Mouse (Mus musculus): ENCODE measurements around the gene Slc22a6.

The Slc22a6 gene

DNA sequence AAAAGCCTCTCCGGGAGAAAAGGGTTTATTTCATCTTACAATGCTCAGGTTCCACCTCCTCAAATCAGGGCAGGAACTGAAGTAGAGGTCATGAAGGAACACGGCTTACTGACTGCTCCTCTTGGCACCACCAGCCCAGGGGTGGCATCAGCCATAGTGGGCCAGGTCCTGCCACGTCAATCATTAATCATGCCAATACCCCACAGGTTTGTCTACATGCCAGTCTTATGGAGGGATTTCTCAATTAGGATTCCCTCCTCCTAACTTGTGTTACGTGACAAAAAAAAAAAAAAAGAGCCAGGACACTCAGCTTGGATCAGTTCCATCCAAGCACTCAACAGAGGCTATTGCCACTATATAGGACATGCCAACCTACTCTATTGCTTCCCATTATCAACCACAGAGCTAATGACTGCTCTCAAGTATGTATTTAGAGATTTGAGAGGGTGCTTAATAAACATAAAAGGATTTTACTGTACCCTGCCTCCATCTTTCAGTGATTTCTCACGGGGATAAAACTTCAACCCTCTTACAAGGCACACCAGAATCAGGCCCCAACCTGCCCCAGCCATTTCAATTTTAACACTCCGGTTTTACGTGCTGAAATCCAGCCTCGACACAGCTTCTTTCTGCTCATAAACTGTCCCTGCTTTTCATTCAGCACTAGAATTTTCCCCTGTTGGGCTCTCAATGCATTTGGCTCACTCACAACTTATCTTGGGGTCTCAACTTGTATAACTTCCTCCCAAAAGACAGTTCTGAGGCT lies 6.3 kb upstream of the Slc22a6 start:
- DNase-seq (ENCODE audit: low spot score in 2 of 2): no peak

DNA sequence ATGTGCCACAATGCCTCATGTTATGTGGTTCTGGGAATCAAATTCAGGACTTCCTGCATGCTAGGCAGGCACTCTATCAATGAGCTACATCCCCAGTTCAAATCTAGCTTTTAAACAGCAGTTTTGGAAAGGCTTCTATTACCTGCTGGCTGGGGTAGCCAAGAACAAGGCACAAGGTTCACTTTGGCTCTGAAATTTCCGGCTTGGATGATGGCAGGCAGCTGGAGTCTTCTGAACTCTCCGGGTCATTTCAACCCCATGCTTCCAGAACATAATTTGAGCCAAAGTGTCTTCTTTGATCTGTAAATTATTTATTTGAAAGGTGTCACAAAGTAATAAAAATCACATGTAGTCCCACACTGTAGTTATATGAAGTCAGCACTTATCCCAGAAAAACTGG lies 4.7 kb upstream of the Slc22a6 start:
- DNase-seq (ENCODE audit: low spot score in 2 of 2): no peak

DNA sequence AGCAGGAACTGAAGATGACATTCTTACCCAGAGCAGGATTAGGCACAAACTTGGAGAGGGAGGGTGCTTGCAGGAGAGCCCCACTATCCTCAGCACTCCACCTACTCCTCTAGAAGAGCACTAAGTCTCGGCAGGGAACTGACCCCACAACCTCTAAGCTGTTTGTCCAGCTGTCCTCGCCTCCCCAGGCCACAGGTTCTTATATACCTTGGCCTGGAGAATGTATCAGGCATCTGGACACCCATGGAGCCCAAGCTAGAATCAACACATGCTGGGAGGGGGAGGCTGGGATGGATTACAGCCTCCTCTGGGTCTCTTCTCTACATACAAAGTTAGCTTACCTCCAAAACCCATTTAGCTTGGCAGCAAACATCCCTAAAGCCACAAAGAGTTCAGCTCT lies 3.5 kb upstream of the Slc22a6 start:
- DNase-seq (ENCODE audit: low spot score in 2 of 2): no peak

DNA sequence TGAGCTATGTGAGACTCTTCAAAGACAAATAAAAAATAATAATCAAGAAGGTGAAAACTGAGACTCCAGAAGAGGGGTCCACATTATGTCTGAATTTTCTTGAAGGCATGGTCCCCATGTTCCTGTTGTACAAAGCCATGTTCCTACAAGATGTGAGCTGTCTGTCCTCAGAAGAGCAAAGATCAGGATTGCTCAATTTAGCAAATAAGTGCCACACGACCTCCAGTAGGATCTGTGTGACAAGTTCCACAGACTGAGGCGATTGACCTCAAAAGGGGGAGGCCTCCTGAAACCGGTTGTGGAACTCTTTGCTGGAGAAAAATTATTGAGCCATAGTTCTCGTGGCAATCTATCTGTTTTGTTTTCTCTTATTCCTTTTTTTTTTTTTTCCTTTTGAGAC lies 1.5 kb upstream of the Slc22a6 start:
- no peak for DNase-seq (ENCODE audit: low spot score in 2 of 2)

DNA sequence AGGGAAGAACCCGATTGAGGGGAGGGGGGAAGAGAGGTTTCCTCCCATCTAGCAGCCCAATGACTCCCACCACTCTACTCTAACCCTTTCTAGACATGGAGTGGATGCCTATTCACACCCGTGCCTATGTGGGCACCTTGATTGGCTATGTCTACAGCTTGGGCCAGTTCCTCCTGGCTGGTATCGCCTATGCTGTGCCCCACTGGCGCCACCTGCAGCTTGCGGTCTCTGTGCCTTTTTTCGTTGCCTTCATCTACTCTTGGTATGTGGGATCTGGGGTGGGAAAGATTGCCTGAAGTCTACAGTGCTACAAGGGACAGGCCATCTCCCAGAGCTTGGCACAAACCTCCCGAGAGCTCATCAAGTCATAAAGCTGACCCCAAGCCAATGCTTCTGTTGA lies 3.3 kb downstream of the Slc22a6 start:
- DNase-seq (ENCODE audit: low spot score in 2 of 2): peak in 1 of 2 experiments; percentile 24

DNA sequence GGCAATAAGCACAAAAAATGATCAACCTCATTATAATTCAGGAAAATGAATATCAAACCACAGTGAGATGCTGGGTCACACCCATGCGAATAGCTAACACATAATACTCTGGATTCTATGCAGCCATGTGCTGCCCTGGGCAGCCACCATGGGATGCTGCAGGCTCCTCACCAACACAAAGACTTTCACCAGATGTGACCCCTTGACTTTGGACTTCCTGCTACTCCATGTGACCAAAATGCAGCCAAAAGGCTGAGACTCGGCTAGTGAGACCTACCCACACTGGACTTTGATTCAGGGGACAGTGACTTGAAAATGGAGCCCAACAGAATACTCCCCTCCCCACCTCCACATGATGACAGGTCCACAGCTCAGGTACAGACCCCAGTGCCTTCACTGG lies 12.4 kb downstream of the Slc22a6 start:
- DNase-seq (ENCODE audit: low spot score in 2 of 2): no peak

DNA sequence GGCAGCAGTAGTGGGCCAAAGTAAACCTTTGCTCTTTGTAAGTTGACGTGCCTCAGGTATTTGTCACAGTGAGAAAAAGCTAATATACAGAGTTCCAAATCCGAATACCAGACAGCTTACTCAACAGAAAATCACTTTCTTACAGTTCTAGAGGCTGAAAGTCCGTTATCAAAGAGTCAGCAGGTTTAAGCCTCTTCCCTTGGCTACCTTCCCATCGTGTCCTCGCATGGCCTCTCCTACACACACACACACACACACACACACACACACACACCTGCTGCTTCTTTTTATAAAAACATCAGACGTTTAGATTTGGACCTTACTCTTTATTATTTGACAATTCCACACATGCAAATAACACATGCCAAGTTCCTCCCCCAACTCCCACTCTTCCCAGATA lies 13.0 kb downstream of the Slc22a6 start:
- DNase-seq (ENCODE audit: low spot score in 2 of 2): no peak

DNA sequence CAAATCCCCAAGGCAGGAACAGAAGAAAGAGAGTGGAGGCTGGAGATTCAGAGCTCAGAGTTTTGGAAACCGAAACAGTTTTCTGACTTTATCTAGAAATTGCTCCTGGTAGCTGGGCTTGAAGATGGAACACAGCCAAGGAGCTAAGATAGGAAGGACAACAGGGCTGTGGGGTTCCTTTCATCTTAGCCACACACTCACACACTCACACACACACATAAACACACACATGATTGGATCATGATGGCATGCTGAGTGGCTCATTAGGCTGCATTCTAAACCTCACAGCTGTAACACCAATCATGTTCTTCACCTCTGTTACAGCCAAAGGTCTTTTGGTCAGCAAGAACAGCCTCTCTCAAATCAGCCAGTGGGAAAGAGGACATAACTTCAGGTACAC lies 14.2 kb downstream of the Slc22a6 start:
- DNase-seq (ENCODE audit: low spot score in 2 of 2): no peak

DNA sequence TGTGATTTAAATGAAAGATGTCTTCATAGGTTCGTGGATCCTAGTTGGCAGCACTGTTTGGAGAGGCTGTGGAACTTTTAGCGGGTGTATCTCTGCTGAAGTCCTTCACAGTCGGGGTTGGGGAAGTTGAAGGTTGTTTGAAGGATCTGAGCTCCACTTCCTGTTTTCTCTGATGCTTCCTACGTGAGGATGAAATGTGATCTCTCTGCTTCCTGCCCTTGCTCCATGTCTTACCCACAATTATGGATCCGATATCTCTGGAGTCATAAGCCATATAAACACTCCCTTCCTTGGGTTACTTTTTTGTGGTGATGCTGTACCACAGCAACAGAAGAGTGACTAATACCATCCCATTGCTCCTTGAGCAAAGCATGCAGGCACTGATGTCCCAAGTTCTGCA lies 24.2 kb downstream of the Slc22a6 start:
- DNase-seq (ENCODE audit: low spot score in 2 of 2): no peak

DNA sequence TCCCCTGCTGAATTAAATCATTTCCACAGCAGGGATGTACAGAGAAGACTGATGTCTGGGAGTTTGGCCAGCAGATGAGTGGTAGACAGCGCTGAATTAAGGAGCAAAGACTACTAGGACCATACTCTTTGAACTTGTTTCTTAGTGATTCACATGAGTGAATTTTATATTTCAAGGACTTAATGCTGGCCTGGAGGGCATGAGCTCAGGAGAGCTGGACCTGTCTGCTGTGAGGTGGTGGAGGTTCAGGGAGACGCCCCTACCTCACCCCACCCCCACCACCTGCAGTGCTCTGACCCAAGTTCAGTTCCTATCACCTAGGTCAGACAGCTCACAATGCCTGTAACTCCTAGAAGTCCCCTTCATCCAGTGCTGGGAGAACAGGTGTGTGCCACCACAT lies 28.6 kb downstream of the Slc22a6 start:
- DNase-seq (ENCODE audit: low spot score in 2 of 2): no peak

DNA sequence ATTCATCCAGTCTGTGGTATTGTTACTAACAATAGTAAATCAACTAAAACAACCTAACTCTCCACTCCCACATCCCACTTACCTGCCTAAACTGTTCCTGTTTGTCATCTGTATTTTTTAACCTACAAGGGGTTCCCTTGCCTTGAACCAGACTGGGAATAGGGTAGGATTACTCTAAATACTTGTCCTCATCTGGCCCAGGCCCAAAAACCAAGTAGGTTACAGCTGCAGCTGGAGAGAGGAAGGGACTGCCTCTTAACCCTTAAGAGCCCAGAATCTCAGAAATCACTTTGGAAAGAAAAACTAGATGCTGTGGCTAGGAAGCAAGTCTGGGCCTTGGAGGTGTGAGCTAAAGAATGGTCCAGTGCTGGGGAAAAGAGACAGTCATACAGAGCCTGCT lies 38.0 kb downstream of the Slc22a6 start:
- no peak for DNase-seq (ENCODE audit: low spot score in 2 of 2)

DNA sequence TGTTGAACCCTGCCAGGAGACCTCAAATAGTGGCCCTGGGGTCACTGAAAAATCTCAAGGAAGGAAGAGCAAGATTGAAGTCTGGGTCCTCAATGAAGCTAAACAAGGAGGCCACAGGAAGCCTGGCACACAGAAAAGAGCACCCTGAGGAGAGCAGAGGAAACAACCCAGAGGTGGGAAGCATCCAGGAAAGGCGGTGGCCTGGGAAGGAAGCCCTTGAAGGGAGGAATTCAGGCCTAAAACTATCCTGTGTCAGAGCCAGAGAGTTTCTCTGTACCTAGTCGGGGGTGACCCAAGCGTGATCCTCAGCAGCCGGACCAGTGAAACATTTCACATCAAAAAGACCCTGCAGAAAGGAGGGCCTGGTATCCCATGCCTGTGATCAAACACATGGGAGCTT lies 38.5 kb downstream of the Slc22a6 start:
- DNase-seq (ENCODE audit: low spot score in 2 of 2): no peak

DNA sequence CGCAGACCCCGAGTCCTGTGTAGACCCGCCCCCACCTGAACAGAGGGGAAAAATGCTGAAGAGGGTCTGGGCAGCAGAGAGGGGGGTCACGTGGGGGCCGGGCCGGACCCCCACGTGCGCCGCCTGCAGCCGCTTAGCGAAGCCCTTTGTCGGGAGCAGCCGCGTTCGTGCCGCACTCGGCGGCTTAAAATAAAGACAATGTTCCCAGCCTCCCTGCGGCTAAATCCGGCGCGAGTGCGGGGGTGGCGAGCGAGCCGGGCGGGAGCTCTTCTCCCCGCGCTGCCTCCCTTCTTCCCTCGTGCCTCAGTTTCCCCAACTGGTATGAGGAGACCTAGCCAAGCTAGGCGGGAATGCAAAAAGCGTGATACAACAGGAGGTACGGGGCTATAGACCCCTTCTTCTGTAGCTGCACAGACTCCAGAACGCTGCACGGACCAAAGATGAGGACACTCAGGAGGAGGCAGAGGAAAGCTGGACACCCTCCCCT lies 44.0 kb downstream of the Slc22a6 start:
- DNase-seq (ENCODE audit: low spot score in 2 of 2): no peak

DNA sequence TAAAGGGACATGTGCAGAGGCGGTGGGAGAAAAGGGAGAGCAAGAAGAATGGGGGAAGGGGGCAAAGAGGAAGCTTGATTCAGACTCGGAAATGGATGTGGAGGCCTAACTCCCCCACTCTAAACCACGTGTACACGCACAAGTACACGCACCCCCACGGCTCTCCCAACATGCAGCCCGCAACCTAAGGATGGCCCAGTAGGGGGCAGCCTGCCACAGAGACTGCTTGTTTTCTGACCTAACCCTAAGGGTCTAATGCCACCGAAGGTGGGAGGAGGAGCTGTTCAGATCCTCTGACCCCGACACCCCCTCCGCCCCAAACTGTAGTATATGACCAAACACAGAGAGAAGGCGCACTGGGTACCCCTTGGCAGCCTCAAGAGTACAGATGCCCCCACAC lies 44.5 kb downstream of the Slc22a6 start:
- DNase-seq (ENCODE audit: low spot score in 2 of 2): peak; percentile 28 to 67

DNA sequence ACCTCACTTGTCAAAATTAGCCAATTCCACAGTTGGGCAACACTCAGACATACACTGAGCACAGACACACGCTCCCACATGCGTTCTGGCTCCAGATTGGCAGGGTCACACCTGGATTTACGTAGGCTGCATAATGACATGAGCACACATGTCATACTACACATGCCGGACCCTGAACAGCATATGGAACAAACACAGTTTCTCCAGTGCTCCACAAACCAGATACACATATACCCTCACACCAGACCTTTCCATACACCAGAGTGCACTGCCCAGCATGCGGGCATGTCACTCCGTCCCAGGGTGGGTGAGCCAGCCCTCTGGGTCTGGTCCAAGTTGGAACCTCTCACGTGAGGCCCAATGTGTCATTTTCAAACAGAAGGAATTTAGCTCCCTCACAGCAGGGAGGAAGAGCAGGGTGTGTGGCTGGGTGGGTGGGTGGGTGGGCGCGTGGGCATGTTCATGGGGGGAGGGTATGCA lies 45.6 kb downstream of the Slc22a6 start, which contains the start of gene Chrm1:
Gene Chrm1, plus strand, starts transcription at position 430 of the 480 bp plus-strand sequence.
- DNase-seq (ENCODE audit: low spot score in 2 of 2): no peak

DNA sequence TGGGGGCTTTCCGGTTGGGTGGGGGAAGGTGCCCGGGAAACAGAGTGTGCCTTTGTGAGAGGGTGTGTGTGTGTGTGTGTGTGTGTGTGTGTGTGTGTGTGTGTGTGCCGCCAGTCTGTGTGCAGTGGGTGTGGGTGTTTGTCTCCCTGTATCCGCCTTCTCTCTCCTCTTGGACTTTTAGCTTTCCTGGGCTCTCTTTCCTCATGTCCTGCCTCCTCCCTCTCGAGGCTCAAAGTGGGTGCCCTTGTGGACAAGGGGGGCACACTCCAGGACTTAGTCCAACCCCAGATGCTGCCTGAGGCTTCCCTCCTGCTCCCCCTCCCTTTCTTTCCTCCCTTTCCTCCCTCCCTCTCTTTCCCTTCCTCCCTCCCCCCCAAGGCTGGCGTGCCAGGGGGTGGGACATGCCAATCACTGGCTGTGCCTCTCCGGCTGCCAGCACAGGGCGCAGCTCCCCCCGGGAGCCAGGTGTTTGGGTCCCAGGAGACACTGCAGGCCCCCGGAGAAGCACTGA lies 46.1 kb downstream of the Slc22a6 start:
- DNase-seq (ENCODE audit: low spot score in 2 of 2): no peak

DNA sequence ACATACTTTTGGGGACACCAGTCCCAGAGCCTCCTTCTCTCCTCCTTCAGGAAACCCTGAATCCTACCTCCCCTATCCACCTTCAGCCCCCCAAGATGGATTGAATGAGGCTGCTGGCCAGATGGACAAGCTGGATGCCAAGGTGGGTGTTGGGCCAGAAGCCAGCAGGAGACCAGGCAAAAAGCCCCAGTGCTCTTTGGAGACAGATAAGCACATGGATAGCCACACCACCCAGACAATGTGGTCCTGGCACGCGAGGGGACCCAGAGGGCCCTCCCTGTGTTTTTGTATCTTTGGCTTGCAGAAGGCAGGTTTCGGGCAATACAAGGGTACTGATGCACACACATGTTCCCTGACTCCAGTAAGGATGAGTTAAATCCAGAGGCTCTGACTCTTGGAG lies 47.0 kb downstream of the Slc22a6 start:
- no peak for DNase-seq (ENCODE audit: low spot score in 2 of 2)

DNA sequence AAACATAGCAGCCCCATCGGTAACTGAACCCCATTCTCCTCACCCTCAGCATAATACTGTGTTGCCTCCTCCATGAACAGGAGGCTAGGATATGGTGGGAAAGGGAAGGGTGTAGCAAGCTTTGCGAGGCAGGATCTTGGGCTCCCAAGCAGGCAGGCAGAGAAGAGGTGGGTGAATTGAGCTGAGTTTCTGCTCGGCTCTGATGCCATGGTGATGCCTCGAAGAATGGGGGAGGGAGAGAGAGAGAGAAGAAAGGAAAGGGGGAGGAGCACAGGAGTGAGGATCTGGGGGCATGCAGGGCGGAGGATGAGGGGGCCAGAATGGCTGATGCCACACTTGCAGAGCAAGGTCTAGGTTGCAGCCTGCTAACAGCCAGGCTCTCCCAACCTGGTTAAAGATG lies 47.9 kb downstream of the Slc22a6 start:
- DNase-seq (ENCODE audit: low spot score in 2 of 2): no peak

DNA sequence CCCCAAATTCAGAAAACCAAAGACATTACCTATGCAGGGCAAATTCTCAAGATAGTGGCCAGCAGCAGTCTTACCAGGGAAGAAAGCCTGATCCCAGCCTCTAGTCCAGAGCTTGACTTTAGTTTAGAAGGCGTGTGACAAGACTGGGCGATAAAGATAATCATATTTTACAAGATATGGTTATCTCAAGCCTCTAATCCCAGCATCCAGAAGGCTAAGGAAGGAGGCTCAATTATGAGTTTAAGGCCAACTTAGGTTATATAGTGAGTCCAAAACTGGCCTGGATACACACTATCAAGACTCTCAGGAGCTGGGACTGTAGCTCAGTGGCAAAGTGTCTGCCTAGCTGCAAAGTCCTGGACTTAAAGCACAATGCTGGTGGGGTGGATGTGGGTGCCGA lies 55.0 kb downstream of the Slc22a6 start:
- DNase-seq (ENCODE audit: low spot score in 2 of 2): no peak

DNA sequence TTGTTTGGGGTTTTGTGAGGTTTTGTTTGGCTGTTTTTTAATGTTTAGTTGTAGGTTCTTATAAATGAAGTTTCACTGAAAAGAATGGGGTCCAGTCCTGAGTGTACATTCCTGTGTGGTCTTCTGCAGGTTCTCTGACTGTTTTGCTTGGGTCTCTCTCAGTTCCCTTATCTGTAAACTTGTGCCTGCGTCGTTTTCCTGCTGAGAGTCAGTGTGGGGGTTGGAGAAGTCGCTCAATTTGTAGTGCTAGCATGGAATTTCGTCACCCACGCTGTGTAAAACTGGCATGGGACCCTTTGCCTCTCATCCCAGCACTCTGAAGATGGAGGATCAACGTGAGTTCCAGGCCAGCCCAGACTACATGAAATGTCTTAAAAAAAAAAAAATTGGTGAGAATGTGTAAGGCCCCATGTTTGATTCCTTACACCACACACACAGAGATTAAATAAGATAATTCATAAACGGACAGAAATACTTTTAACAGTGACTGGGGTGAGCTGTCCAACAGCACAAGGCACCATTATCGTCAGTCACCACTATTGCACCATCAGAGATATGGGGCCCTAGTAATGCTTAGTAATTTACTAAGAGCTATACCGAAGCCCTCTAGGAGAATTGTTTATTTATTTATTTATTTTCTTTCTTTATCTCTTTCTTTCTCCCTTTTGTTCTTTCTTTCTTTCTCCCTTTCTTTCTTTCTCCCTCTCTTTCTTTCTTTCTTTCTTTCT lies 55.7 kb downstream of the Slc22a6 start:
- DNase-seq (ENCODE audit: low spot score in 2 of 2): no peak

All from spleen, postnatal 10 days (tissue).